Mouse (Mus musculus) heart, embryonic 11.5 days (tissue): ENCODE results near the gene Prkch. TPM values are rescaled to one million over a fixed set of nuclear protein-coding genes. Genes with fewer than 3 reads are reported as not detected.

Source experiments
- ATAC-seq: fragments of 200-750 bp; cut with Nextera tagmentation; replicated peaks from 2 replicates; pipeline ENCODE4 v1.8.0; 2017; ENCODE audit warnings: moderate library complexity; ENCODE audit not compliant: insufficient number of reproducible peaks, low FRiP score, low TSS enrichment
- H3K27ac ChIP-seq: fragments of 300-500 bp; sonication (generic); 2 replicates; pipeline ENCODE4 v1.5.1; 2014; ENCODE audit warnings: mild to moderate bottlenecking, low read depth, low read length
- H3K27me3 ChIP-seq: fragments of 300-500 bp; sonication (generic); 2 replicates; pipeline ENCODE4 v1.6.1; 2014; ENCODE audit warnings: mild to moderate bottlenecking, low read length, mixed read lengths; ENCODE audit not compliant: control insufficient read depth, insufficient read depth
- H3K36me3 ChIP-seq: fragments of 300-500 bp; sonication (generic); 2 replicates; pipeline ENCODE4 v1.6.1; 2014; ENCODE audit warnings: mild to moderate bottlenecking, low read length, moderate library complexity, mixed read lengths; ENCODE audit not compliant: control insufficient read depth, insufficient read depth
- H3K4me1 ChIP-seq: fragments of 300-500 bp; sonication (generic); 2 replicates; pipeline ENCODE4 v1.6.1; 2014; ENCODE audit warnings: low read length; ENCODE audit not compliant: control insufficient read depth, insufficient read depth
- H3K4me2 ChIP-seq: fragments of 300-500 bp; sonication (generic); 2 replicates; pipeline ENCODE4 v1.6.1; 2014; ENCODE audit warnings: mild to moderate bottlenecking, moderate library complexity
- H3K4me3 ChIP-seq: fragments of 300-500 bp; sonication (generic); 2 replicates; pipeline ENCODE4 v1.5.1; 2014; ENCODE audit warnings: low read depth, low read length
- H3K9ac ChIP-seq: fragments of 300-500 bp; sonication (generic); 2 replicates; pipeline ENCODE4 v1.6.1; 2014; ENCODE audit warnings: mild to moderate bottlenecking, low read depth, low read length, moderate library complexity
- H3K9me3 ChIP-seq: fragments of 300-500 bp; sonication (generic); replicated peaks from 2 replicates; pipeline ENCODE4 v1.6.1; 2016; ENCODE audit warnings: low read length; ENCODE audit not compliant: control insufficient read depth
- WGBS: fragments of 180-500 bp; shearing (Covaris S2); extraction: QIAGEN DNeasy Blood & Tissue Kit; methylation state at CpG from one replicate; pipeline ENCODE4 v1.1.7; 2014; ENCODE audit not compliant: insufficient replicate concordance; 5-methylcytosine and 5-hydroxymethylcytosine counted together
- polyA plus RNA-seq: library from polyadenylated mRNA; unstranded; fragments of >200 nt; fragmentation: Nextera tagmentation; extraction: Ambion mirVana; gene quantifications from 2 replicates; pipeline ENCODE4 v1.2.1, GENCODE M21; 2014

The Prkch gene
- polyA plus RNA-seq, 1 experiment from 2014 or later, result 16.2 TPM

DNA sequence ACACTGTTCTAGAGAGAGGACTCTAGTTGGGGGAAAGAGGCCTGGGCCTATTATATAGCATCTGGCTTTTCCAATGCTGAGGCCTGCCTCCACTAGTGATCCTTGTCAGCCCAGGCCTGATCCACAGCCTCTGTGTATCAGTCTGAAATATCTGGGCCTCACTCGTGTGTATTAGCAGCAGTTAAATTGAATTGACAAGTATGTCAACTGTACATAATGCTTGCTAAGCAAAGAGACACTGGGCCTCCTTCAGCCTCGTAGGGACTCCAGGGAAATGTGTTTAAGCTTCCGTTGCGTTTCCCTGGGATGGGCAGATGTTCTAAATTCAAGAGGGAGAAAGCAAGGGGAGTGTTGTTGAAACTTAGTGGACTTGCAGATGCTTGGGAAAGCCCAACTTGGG lies 112.3 kb downstream of the Prkch start:
- H3K27me3 ChIP-seq, result no peaks in the 10 kb centered on the region
- WGBS, result 81% methylated on average over 4 of the region's 4 CpGs
- ATAC-seq, result no peak
- no peaks in the 10 kb centered on the region for H3K36me3 ChIP-seq
- H3K4me2 ChIP-seq, result no peak overlapping the region
- H3K27ac ChIP-seq, result no peak overlapping the region
- H3K4me1 ChIP-seq, result peaks cover 10% of the 10 kb centered on the region
- H3K4me3 ChIP-seq, result no peak overlapping the region
- H3K9me3 ChIP-seq, result no peaks in the 10 kb centered on the region
- H3K9ac ChIP-seq, result no peak overlapping the region

DNA sequence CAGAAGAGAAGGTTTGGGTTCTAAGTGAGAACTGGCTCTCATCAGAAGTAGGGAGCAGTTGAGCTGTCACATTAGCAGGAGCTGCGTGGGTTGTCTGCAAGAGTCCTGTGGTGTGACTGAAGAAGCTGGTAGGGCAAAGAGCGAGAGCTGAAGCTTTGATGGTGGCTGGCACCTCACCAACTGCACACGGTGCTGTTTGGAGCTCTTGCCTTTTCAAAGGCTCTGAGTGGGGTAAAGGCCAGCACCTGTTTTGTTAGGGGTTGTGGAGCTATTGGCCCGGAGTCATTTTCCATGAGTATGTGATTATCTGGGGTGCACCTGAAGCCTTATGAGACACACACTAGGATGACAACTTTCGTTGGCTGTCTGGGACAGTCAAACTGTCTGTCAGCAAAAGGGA lies 113.8 kb downstream of the Prkch start:
- Histone ChIP-seq H3K4me2 (no peak overlapping the region), H3K9me3 (no peaks in the 10 kb centered on the region), H3K27ac (no peak overlapping the region), H3K9ac (no peak overlapping the region), H3K4me1 (peaks cover 10% of the 10 kb centered on the region), H3K27me3 (no peaks in the 10 kb centered on the region), H3K36me3 (no peaks in the 10 kb centered on the region), H3K4me3 (no peak overlapping the region)
- no peak for ATAC-seq
- WGBS, result 81% methylated on average over 5 of the region's 5 CpGs

DNA sequence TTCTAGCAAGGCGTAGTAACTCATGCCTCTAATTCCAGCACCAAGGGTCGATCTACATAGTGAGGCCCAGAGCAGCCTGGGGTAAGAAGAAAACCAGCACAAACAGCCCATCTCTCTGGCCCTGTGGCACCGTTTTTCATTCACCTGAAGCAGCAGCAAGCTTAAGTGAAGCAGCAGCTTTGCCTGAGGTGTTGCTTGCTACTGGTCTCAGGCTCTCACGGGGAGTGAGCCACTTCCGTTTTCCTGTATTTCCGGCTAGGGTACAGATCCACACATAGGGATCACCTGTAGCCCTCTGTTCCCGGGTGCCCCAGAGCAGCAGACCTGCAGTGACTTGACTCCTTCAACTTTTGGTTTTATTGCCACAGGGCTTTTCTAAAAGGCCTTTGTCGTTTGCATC lies 114.2 kb downstream of the Prkch start:
- no peak overlapping the region for H3K9ac ChIP-seq
- no peak for ATAC-seq

DNA sequence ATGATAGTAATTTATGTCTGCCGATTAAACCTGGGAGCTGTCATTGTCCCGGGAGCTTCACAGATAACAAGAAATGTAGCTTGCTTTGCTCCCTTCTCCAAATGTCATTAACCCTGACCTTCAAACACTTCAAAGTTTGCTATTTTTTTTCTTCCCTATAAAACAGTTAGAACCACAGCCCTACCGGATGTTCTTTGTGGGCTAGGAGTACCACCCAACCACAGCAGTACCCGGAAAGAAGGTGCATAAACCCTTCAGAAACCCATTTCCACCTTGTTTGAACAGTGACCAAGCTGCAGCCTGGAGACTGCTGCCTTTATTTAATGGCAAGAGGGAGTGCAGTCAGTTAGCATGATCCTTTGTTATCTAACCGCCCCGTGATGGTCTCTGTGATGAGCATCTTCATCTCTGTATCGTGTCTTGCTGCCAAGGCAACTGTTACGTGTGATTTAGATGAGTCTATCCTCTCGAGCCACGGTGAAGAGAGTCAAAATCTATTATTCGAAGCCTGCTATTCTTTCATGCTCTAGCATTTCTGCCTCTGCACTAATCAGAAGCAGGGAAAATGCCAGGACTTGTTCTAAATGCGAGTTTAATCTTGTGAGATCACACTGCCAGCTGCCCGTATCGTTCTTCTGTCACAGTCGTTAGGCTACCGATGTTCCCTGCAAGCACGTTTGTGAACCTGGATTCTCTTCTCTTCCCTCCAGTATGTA lies 115.0 kb downstream of the Prkch start:
- no peaks in the 10 kb centered on the region for H3K27me3 ChIP-seq
- H3K27ac ChIP-seq, result no peak overlapping the region
- no peak overlapping the region for H3K4me2 ChIP-seq
- H3K4me1 ChIP-seq, result peaks cover 10% of the 10 kb centered on the region
- WGBS, result 78% methylated on average over 17 of the region's 17 CpGs
- no peak overlapping the region for H3K4me3 ChIP-seq
- no peaks in the 10 kb centered on the region for H3K9me3 ChIP-seq
- no peaks in the 10 kb centered on the region for H3K36me3 ChIP-seq
- no peak for ATAC-seq
- H3K9ac ChIP-seq, result no peak overlapping the region

More for the DNA sequence above, 114.2 kb downstream of the Prkch start:
- Histone ChIP-seq H3K36me3 (no peaks in the 10 kb centered on the region), H3K4me3 (no peak overlapping the region), H3K4me1 (peaks cover 10% of the 10 kb centered on the region), H3K27ac (no peak overlapping the region), H3K4me2 (no peak overlapping the region), H3K27me3 (no peaks in the 10 kb centered on the region), H3K9me3 (no peaks in the 10 kb centered on the region)
- WGBS, result 80% methylated on average over 8 of the region's 8 CpGs

DNA sequence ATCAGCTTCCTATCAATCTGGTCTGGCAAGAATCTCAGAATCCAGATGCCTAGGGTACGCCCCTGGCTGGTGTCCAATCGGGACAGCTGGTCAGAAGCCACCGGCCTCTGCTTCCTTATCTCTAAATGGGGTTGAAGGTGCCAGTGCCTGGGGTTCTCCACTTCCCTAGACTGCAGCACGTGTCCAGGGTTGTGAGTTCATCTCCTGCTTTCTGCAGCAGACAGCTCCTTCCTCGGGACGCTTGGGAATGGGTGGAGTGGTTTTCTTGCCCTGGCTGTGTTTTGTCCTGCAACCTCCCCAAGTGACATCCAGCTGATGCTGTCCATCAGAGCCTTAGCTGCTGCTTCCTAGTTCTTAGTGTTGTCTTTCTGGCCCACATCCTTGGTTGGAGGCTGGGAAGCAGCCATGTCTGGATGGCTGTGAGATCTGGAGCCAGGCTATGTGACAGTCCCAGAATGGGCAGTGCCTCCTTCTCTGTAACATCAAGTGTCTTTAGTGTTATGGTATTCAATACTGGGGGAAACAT lies 116.0 kb downstream of the Prkch start:
- Histone ChIP-seq H3K9ac (no peak overlapping the region), H3K36me3 (no peaks in the 10 kb centered on the region)
- 22% methylated on average over 6 of the region's 6 CpGs for WGBS

DNA sequence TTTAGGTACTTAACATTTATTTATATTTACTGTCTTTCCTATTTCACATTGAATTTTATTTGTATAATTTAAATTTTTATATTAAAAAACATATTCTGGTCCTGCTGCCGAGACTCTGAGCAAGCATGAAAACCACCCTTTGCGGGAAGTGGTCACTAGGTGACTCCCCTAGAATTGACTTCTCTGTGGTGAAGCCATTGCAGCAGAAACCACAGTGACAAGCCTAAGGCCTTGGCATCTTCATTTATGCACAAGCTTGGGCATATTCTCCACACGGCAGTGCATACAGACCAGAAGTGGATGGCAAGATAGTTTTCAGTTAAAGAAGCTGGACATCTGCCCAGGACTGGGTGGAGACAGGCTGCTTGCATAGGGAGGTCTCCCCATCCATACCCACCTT lies 117.4 kb downstream of the Prkch start:
- Histone ChIP-seq H3K9ac (no peak overlapping the region), H3K4me1 (peaks cover 10% of the 10 kb centered on the region), H3K27me3 (no peaks in the 10 kb centered on the region), H3K9me3 (no peaks in the 10 kb centered on the region), H3K27ac (no peak overlapping the region), H3K4me2 (no peak overlapping the region), H3K36me3 (no peaks in the 10 kb centered on the region), H3K4me3 (no peak overlapping the region)
- 79% methylated on average over 3 of the region's 3 CpGs for WGBS
- no peak for ATAC-seq

More for the DNA sequence above, 116.0 kb downstream of the Prkch start:
- H3K4me1 ChIP-seq, result peaks cover 10% of the 10 kb centered on the region
- no peaks in the 10 kb centered on the region for H3K27me3 ChIP-seq
- no peak overlapping the region for H3K4me2 ChIP-seq
- ATAC-seq, result no peak
- no peak overlapping the region for H3K4me3 ChIP-seq
- no peak overlapping the region for H3K27ac ChIP-seq
- H3K9me3 ChIP-seq, result no peaks in the 10 kb centered on the region

DNA sequence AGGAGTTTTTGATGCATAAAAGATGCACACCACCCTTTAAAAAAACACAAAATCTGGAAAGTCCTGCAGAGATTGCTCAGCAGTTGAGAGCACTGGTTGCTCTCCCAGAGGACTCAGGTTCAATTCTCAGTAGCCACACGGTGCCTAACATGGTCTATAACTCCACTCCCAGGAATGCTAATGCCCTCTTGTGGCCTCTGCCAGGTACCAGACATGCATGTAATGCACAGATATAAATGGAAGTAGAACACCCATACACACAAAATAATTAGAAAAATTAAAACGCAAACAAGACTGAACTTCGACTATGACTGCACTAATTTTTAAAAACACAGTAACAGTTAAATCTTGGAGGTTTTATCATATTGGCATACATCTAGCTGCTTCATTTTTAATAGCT lies 119.8 kb downstream of the Prkch start:
- WGBS, result 77% methylated on average over 3 of the region's 3 CpGs
- no peaks in the 10 kb centered on the region for H3K9me3 ChIP-seq
- H3K4me1 ChIP-seq, result peaks cover 12% of the 10 kb centered on the region
- H3K4me2 ChIP-seq, result no peak overlapping the region
- H3K4me3 ChIP-seq, result no peak overlapping the region
- no peaks in the 10 kb centered on the region for H3K27me3 ChIP-seq
- H3K9ac ChIP-seq, result no peak overlapping the region
- no peaks in the 10 kb centered on the region for H3K36me3 ChIP-seq
- no peak overlapping the region for H3K27ac ChIP-seq
- ATAC-seq, result no peak

DNA sequence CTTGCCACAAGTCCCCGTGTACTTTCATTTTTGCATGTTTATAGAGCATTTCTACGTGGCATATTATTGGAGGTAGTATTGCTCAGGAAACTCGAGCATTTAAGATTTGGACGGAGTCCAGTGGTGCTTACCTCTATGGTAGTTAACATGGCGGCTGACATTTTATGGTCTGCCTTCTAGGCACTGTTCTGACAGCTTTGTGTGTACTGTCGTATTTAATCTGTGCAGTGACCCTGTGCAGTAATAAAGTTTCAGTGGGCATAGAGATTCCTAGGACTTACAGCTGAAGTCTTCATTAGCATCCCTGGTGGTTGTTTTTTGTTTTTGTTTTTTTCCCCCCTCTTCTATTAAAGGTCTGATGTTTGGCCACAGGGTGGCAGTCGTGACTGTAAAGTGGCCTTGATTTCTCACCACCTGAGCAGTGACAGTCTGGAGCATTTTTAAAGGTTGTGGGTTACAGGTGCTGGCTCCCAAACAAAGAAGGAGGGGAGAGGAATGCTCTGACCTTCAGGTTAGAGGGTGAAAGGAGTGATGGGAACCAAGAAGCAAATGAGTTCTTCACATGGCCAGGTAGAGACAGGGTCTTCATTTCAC lies 120.6 kb downstream of the Prkch start:
- Histone ChIP-seq H3K9ac (no peak overlapping the region), H3K27ac (no peak overlapping the region), H3K4me3 (no peak overlapping the region), H3K27me3 (no peaks in the 10 kb centered on the region), H3K9me3 (no peaks in the 10 kb centered on the region), H3K36me3 (no peaks in the 10 kb centered on the region), H3K4me1 (peaks cover 17% of the 10 kb centered on the region), H3K4me2 (no peak overlapping the region)
- WGBS, result 48% methylated on average over 7 of the region's 7 CpGs
- ATAC-seq, result no peak
